Mouse (Mus musculus) kidney, embryonic 14.5 days (tissue): ENCODE data around the gene Madcam1. TPM values are rescaled to one million over a fixed set of nuclear protein-coding genes. Genes with fewer than 3 reads are reported as not detected.

Source experiments
- ATAC-seq: fragments of 200-750 bp; cut with Nextera tagmentation; 2 replicates; pipeline ENCODE4 v1.8.0; 2017; ENCODE audit warnings: moderate number of reproducible peaks, mild to moderate bottlenecking, moderate TSS enrichment, moderate library complexity; ENCODE audit not compliant: low FRiP score, low TSS enrichment
- H3K27ac ChIP-seq: fragments of 300-500 bp; sonication (generic); 2 replicates; pipeline ENCODE4 v1.5.1; 2014; ENCODE audit warnings: low read depth, mild to moderate bottlenecking, low read length, moderate library complexity, mixed read lengths
- H3K27me3 ChIP-seq: fragments of 300-500 bp; sonication (generic); 2 replicates; pipeline ENCODE4 v1.6.1; 2014; ENCODE audit warnings: mild to moderate bottlenecking, low read length; ENCODE audit not compliant: control insufficient read depth, insufficient read depth
- H3K36me3 ChIP-seq: fragments of 300-500 bp; sonication (generic); 2 replicates; pipeline ENCODE4 v1.6.1; 2014; ENCODE audit warnings: low read length, mixed read lengths; ENCODE audit not compliant: control insufficient read depth, insufficient read depth
- H3K4me1 ChIP-seq: fragments of 300-500 bp; sonication (generic); 2 replicates; pipeline ENCODE4 v1.6.1; 2014; ENCODE audit warnings: low read length, mixed read lengths; ENCODE audit not compliant: control insufficient read depth, insufficient read depth
- H3K4me2 ChIP-seq: fragments of 300-500 bp; sonication (generic); replicated peaks from 2 replicates; pipeline ENCODE4 v1.6.1; 2014; ENCODE audit warnings: low read depth, mild to moderate bottlenecking, low read length
- H3K4me3 ChIP-seq: fragments of 300-500 bp; sonication (generic); 2 replicates; pipeline ENCODE4 v1.5.1; 2014; ENCODE audit warnings: mild to moderate bottlenecking, low read length
- H3K9ac ChIP-seq: fragments of 300-500 bp; sonication (generic); 2 replicates; pipeline ENCODE4 v1.6.1; 2014; ENCODE audit warnings: low read depth, mild to moderate bottlenecking, low read length, moderate library complexity
- H3K9me3 ChIP-seq: fragments of 300-500 bp; sonication (generic); 2 replicates; pipeline ENCODE4 v1.6.1; 2016; ENCODE audit warnings: low read length; ENCODE audit not compliant: control insufficient read depth
- WGBS: fragments of 180-500 bp; shearing (Covaris S2); extraction: QIAGEN DNeasy Blood & Tissue Kit; methylation state at CpG from one replicate; pipeline ENCODE4 v1.1.7; 2014; 5-methylcytosine and 5-hydroxymethylcytosine counted together
- polyA plus RNA-seq: library from polyadenylated mRNA; unstranded; fragments of >200 nt; fragmentation: Nextera tagmentation; extraction: Ambion mirVana; gene quantifications from 2 replicates; pipeline ENCODE4 v1.2.1, GENCODE M21; 2014

Madcam1 gene
- polyA plus RNA-seq, result 2.6 and 3.6 TPM in 2 replicates

- ATAC-seq, result peak; percentile 15; the same call in 1 of the 2 replicates
- Histone ChIP-seq H3K4me1 (0 out of 2 replicates have a peak, but pooled peaks cover 4% of the 10 kb centered on the region), H3K36me3 (no peaks in the 10 kb centered on the region), H3K27ac (no peak within 1 kb of the TSS), H3K27me3 (no peaks in the 10 kb centered on the region), H3K9me3 (no peaks in the 10 kb centered on the region), H3K4me2 (no peak within 1 kb of the TSS), H3K9ac (no peak within 1 kb of the TSS), H3K4me3 (no peak within 1 kb of the TSS)
- 11% methylated on average over 13 of the region's 13 CpGs for WGBS
These were observed at the start of gene Madcam1 for GRCm38 (mm10) chr10:79664131-79664665. Madcam1 (plus strand) TSS chr10:79664559.

- ATAC-seq, result no peak
- 12% methylated on average over 8 of the region's 8 CpGs for WGBS
- no peak overlapping the region for H3K27ac ChIP-seq
- H3K9ac ChIP-seq, result no peak overlapping the region
- H3K27me3 ChIP-seq, result peaks cover 22% of the 10 kb centered on the region
- H3K4me1 ChIP-seq, result peaks cover 14% of the 10 kb centered on the region
- H3K4me3 ChIP-seq, result no peak overlapping the region
- no peaks in the 10 kb centered on the region for H3K36me3 ChIP-seq
- no peak overlapping the region for H3K4me2 ChIP-seq
- H3K9me3 ChIP-seq, result no peaks in the 10 kb centered on the region
These were observed 48.5 kb upstream of the Madcam1 start for GRCm38 (mm10) chr10:79615860-79616259.

- no peak overlapping the region for H3K9ac ChIP-seq
- no peaks in the 10 kb centered on the region for H3K9me3 ChIP-seq
- WGBS, result 89% methylated on average over 5 of the region's 5 CpGs
- H3K4me2 ChIP-seq, result no peak overlapping the region
- no peak overlapping the region for H3K27ac ChIP-seq
- H3K27me3 ChIP-seq, result peaks cover 22% of the 10 kb centered on the region
- ATAC-seq, result no peak
- no peaks in the 10 kb centered on the region for H3K36me3 ChIP-seq
- H3K4me1 ChIP-seq, result peaks cover 14% of the 10 kb centered on the region
- H3K4me3 ChIP-seq, result no peak overlapping the region
These were observed 48.0 kb upstream of the Madcam1 start for GRCm38 (mm10) chr10:79616376-79616775.

GRCm38 (mm10) chr10:79623950-79624349 lies 40.4 kb upstream of the Madcam1 start:
- Histone ChIP-seq H3K36me3 (no peaks in the 10 kb centered on the region), H3K27me3 (no peaks in the 10 kb centered on the region), H3K4me3 (no peak overlapping the region), H3K9me3 (no peaks in the 10 kb centered on the region), H3K4me1 (no peaks in the 10 kb centered on the region), H3K27ac (no peak overlapping the region), H3K4me2 (no peak overlapping the region), H3K9ac (no peak overlapping the region)
- 71% methylated on average over 12 of the region's 12 CpGs for WGBS
- ATAC-seq, result no peak

GRCm38 (mm10) chr10:79625398-79625797 lies 39.0 kb upstream of the Madcam1 start:
- no peak overlapping the region for H3K4me2 ChIP-seq
- no peak overlapping the region for H3K27ac ChIP-seq
- no peaks in the 10 kb centered on the region for H3K9me3 ChIP-seq
- no peaks in the 10 kb centered on the region for H3K36me3 ChIP-seq
- H3K9ac ChIP-seq, result no peak overlapping the region
- no peak for ATAC-seq
- WGBS, result 77% methylated on average over 9 of the region's 9 CpGs
- no peaks in the 10 kb centered on the region for H3K4me1 ChIP-seq
- H3K4me3 ChIP-seq, result no peak overlapping the region
- no peaks in the 10 kb centered on the region for H3K27me3 ChIP-seq

GRCm38 (mm10) chr10:79626156-79626555 lies 38.2 kb upstream of the Madcam1 start:
- H3K4me1 ChIP-seq, result no peaks in the 10 kb centered on the region
- no peaks in the 10 kb centered on the region for H3K9me3 ChIP-seq
- no peaks in the 10 kb centered on the region for H3K36me3 ChIP-seq
- peak; percentile 26; the same call in 1 of the 2 replicates for ATAC-seq
- H3K27me3 ChIP-seq, result no peaks in the 10 kb centered on the region
- no peak overlapping the region for H3K9ac ChIP-seq
- no peak overlapping the region for H3K4me3 ChIP-seq
- no peak overlapping the region for H3K4me2 ChIP-seq
- WGBS, result 79% methylated on average over 10 of the region's 10 CpGs
- no peak overlapping the region for H3K27ac ChIP-seq

GRCm38 (mm10) chr10:79628377-79628776 lies 36.0 kb upstream of the Madcam1 start:
- Histone ChIP-seq H3K9ac (no peak overlapping the region), H3K9me3 (no peaks in the 10 kb centered on the region), H3K4me3 (no peak overlapping the region), H3K4me1 (peaks cover 5% of the 10 kb centered on the region), H3K27me3 (no peaks in the 10 kb centered on the region), H3K36me3 (no peaks in the 10 kb centered on the region), H3K4me2 (no peak overlapping the region), H3K27ac (no peak overlapping the region)
- 91% methylated on average over 5 of the region's 5 CpGs for whole genome bisulfite sequencing
- ATAC-seq, result no peak

GRCm38 (mm10) chr10:79631432-79631831 lies 32.9 kb upstream of the Madcam1 start:
- Histone ChIP-seq H3K4me3 (no peak overlapping the region), H3K27me3 (no peaks in the 10 kb centered on the region), H3K4me1 (peaks cover 15% of the 10 kb centered on the region), H3K27ac (no peak overlapping the region), H3K9ac (no peak overlapping the region), H3K9me3 (no peaks in the 10 kb centered on the region), H3K36me3 (no peaks in the 10 kb centered on the region), H3K4me2 (no peak overlapping the region)
- WGBS, result 83% methylated on average over 4 of the region's 4 CpGs
- no peak for ATAC-seq

GRCm38 (mm10) chr10:79633006-79633777 lies 31.2 kb upstream of the Madcam1 start:
- Histone ChIP-seq H3K4me3 (no peak overlapping the region), H3K9ac (no peak overlapping the region; the same call in 1 of the 2 replicates), H3K4me1 (peaks cover 18% of the 10 kb centered on the region), H3K27ac (no peak overlapping the region), H3K36me3 (no peaks in the 10 kb centered on the region), H3K4me2 (no peak overlapping the region), H3K9me3 (no peaks in the 10 kb centered on the region), H3K27me3 (no peaks in the 10 kb centered on the region)
- WGBS, result 56% methylated on average over 17 of the region's 17 CpGs
- peak; percentile 2; the same call in 1 of the 2 replicates for ATAC-seq
